Mouse (Mus musculus) frontal cortex, postnatal 25 days (tissue): Measurements from ENCODE around the gene Gm27027.

Experiments
- DNase-seq, 2 experiments: peaks; one replicate each; pipeline ENCODE4 v3.0.0; 2022; ENCODE audit warnings: low spot score in 2 of 2

Gene Gm27027

DNA sequence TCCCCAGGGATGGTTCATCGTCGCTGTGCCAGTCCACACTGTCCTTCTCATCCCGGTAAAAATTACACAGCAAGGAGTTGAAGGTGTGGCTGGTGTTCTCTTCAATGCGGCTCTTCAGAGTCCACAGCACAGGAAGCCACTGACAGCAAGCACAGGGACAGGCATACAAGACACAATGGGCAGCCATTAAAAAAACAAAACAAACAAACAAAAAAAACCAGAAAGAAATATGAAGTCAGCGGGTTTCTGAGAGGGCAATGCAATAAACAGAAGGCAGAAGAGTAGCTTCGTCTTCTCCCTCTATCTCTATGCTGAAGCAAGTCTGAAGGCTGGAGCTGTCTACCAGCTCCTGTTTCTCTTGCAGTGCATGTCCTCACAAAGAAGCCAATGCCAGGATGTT is at the start of gene Gm27027:
TSS of gene Gm27027 (minus strand) at position 101 of the 400 bp plus-strand sequence.
- DNase-seq, result no peak

DNA sequence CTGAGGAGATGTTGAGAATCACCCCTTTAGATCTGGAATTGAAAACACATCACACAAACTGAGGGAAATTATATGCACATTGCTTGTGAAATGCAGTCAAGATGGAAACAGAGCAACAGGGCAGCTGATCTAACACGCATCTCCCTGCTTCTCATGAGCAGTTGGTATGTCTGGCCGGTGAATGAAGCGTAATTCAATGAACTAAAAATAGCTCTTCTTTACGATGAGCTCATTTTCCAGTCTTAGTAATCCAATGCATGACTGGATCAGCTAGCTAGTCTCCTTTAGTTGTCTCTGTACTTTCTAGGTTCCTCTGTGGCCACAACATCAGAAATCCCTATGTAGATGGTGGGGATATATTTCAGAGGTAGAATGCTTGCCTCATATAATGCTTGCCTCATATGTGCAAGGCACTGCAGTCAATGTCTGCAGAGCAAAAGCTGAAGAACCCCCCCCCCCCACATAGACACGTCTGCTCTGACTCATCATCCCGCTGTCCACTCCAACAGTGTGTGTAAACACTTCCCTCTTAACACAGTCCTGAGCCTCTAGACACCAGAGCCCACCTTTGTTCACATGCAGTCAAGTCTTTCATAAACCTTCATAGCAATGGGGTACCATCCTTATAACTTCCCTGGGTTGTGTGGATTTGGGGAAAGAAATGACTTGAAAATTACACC is 49.4 kb upstream of the Gm27027 start:
- DNase-seq, result no peak

DNA sequence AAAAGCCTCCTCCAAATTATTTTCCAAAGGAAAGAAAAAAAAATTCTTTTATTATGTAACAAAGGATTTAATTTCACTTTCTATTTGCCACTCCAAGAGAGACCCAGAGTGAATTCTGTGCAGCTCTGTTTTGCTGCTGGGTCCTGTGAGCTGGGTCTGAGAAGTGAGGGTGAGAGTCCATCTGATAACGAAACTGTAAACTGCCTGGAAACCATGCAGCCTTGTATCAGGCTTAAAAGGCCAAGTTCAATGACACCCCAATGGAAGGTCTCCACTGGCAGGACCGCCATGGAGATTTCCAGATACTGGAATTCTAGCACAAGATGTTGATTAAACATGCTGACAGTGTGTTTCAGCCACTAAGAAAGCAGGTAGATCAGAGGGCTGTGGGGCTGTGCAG is 48.0 kb upstream of the Gm27027 start:
- DNase-seq, result no peak

DNA sequence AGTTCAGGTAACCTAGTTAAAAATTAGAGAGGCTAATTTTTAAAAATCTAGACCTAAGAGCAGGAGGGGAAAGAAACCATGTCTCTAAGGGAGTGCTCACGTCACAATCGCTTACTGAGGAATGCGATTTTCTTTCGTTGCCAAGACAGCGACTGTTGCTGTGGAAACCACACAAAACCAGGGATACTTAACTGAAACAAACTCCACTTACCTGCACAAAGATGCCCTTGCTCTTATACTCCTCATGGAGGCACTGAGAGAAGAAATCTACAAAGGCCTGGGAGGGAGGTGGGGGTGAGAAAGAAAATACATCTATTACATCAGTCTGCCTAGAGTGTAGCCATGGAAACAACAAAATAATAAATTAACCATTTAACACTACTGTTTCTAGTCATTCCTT is 47.5 kb upstream of the Gm27027 start:
- DNase-seq, result peak in 1 of 2 experiments; percentile 17

DNA sequence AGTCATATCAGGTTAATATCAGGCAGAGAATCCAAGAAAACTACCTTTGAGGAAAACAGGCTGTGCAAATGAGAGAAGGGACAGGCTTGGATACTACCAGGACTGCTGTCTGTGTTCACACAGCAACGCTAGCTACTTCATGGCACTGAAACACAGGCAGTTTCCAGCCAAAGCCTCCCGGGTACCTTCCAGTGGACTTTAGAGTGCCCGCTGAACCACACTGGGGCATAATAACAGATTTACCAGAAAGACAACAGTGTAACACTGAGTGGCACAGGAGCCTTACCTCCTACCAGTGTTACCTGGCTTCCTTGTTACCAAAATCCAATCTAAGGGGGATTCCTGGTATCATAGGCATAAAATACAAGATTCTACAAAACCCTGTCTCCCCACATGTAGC is 46.3 kb upstream of the Gm27027 start:
- no peak for DNase-seq

DNA sequence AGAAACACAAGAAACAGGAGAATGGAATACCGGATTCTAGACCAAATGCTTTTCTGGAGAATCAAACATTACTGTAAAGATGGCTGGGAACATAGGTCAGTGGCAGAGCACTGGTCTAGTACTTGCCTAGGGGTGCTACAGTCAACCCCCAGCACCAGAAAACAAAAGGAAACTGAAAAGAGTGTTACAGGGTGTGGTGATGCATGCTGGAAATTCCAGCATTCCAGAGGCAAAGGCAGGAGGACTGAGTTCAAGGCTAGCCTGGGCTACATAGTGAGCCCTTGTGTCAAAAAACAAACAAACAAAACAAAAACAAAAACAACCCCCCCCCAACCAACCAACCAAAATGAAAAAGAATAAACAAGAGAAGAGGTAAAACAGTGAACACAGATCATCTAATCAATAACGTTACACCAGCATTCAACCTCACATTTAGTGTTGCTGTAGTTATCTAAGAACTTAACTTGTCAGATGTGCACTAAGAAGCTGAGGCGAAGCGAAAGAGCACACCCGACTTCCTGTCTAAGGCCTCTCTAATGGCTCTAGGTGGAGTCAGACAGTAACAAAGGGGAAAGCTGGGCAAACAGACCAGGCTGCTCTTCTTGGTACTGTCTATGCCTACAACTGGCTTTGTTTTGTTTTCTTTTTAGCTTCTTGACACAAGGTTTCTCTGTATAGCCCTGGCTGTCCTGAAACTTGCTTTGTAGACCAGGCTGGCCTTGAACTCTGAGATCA is 44.4 kb upstream of the Gm27027 start:
- DNase-seq, result no peak

DNA sequence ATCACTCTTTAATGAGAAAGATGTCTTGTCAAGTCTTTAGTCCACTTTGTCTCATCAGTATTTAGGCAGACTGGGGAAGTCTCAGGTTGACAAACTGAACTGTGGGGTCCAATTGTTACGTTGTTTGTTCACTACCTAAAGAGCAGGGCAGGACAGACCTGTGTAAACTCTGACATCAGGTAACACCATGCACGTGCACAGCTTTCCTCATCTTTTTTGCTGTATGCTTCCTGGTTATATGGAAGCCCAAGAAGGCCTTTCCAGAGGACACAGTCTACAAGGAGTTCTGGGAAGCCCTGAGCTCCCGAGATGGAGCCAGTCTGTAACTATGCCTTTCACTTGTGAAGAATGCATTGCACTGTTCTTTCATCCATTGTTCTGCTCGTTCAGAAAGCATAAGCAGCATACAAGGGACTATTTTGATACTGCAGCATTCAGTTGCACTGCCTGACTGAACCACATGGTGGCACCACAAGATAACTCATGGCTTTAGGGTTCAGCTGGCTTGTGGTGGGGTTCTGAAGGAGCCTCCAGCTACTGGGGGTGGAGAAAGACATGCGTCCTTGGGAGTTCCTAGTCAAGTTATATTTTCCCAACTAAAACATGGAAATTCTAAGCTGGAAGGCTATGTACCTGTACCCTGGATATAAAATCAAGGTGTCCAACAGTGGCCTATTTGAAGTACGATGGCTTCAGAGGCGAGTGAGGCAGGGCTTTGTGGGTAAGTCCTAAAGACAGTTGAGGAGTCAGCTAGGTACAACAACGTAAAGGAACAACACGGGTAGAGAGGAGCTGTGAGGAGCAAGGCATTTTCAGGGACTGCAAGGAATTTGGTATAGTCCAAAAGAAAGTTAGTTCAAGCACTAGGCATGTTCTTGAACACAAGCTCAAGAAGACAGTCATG is 39.5 kb upstream of the Gm27027 start:
- DNase-seq, result peak; percentile 84 to 93

DNA sequence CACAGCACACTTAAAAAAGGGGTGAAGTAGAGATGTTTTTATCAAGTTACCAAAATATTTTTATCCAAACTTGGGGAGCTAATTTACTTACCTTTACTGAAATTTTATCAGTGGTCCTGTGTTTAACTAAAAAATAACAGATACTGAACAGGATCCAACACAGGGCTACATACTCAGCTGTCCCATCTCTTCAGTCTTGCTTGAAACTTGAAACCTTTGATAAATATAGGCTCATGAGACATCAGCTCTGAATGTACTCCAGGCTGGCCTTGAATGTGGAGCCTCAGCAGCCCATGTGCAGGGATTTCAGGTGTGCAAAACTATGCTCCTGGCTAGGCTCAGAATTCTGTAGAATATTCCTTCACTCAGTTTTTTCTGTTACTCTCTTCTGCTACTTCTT is 34.4 kb upstream of the Gm27027 start:
- DNase-seq, result no peak

DNA sequence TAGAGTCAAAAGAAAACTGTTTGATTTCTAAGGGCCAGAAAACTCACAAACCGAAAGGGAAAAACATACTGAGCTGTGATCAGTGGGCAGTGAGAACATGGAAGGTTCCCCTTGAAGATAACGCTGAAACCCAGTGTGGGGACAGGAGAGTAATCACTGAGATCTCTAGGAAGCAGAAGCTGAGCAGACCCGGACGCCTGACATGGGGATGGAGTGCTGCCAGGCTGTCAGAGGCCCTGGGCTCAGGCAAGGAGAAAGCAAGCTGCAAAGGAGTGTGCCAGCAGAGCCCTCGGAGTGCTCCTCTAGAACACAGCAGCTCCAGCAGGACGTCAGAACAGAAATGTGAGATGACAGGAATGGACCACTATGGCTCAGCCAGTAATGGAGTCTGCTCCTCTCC is 28.5 kb upstream of the Gm27027 start:
- no peak for DNase-seq

DNA sequence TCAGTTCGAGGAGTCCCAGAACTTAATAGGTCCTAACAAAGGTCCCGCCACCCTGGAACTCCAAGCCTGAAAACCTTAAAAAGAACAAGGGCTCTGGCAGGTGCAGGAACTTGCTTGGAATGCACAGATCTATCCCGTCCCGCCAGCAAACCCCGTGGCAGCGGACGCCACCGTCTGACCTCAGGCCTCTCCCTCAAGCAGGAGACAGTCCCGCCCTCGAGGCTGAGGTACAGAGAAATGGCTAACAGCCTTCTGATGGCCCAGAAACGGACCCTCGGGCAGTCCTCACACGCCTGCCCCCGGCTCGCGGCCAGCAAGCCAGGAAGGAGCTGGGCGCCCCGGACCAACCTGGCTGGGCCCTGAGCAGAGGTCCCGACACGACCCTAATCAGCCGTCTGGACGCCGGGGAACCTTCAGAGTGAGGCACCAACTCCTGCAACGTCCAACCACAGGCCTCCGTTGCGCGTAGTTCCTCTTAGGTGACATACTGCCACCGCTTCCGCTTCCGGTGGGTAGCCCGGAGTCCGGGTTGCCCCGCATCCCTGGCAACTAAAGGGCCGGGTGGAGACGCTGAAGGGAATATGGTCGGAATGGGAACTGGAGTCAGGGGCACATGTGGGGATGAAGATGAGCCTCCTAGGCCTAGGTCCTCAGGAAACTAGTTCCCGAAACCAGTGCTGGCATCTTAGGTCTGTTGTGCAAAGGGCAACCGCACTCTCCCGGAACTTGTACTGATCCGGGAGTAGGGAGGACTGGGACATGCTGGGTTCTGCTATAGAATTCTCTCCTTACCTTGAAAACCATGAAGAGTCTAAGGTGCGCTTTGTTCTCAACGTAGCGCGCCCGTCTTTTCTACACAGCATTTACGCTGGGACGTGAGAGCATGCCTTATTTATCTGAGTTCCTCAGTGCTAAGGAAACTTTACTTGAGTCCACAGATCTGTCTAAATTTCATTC is 14.5 kb upstream of the Gm27027 start, which contains the start of gene Alkbh3:
TSS of gene Alkbh3 (minus strand) at position 473 of the 957 bp plus-strand sequence.
- peak; percentile 95 for DNase-seq

DNA sequence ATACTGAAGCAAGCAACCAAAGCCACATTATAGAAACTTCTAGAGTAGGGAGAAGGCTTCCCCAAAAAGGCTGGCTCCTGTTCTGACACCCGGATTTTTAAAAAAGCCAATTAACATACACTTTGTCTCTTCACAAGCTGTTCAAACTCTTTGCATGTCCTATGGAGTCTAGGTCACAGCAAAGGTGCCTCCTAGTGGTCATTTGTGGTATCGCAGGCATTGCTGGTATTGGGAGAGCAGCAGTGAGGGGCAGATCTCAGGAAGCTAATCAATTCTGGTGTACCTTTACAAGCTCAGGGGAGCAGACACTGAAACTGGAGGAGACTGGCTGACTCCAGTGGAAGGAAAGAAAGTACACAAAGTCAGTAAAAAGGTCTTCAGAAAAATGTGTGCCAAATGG is 6.2 kb upstream of the Gm27027 start:
- peak; percentile 90 to 94 for DNase-seq

DNA sequence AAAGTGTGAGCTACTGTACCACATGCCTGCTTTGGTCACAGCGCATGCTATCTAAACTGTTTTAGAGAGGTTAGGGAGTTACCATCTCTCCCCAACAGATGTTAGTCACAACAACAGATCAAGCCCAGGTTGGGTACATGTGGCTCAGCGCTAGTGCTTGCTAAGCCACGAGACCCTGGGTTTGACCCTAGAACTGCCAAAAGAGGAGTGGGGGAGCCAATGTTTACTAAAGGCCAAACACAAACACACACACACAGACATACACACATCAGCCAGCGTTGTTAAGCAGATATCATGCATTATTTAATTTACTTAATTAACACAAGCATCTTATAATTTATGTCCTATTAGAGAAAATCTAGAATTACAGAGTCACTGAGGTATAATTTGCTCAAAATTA is 5.8 kb upstream of the Gm27027 start:
- no peak for DNase-seq

DNA sequence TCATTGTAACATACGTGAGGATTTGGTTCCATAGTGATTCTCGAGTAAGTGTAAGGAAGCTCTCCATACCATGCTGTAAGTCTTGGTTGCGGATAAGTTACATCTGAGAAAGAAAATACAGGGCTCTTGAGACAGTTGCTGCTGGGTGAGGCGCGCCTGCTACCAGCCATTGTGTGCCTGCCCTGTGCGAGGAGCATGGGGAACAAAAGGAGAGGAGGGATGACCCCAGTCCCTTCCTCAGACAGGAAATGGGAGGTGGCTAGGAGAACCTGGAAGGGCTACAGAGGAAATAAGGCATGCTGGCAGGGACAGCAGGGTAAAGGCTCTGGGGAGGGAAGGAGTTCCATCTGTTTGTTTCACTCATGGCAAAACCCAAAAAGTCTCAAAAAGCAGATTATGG is 5.3 kb upstream of the Gm27027 start:
- no peak for DNase-seq

DNA sequence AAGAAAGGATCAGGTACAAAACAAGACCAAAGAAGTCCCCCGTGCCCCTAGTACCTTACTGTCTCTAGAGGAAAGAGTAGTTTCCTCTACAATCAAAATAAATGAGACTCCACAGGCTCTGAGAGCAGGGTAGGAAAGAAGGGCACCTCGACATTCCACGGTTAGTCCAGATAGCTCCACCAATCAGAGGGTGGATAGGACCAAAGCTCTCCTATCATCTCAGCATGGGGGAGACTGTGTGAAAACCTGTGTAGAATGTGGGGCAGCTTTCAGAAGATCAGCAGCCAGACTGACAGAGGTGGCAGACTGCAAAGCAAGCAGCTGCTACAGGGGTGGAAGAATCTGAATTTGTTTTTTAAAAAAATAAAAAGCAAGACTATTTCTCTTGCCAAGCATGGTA is 3.3 kb downstream of the Gm27027 start:
- DNase-seq, result no peak

DNA sequence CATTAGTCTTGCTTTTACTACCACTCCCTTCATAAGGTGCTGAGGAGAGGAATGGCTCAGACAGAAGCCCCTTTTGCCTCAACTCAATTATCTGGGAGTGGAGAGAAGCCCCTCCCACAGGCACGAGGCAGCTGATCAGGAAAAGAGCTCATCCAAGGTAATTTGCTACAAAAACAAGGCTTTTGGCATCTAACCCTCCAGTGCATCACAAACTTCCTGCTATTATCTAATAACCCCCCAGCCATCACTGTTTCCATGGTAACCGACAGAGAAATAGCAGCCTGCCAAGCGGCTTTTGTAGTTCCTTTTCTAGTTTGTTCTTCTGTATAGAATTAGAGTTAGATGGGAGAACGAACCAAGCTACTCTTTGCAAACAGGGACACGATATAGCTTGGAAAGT is 3.9 kb downstream of the Gm27027 start:
- no peak for DNase-seq

DNA sequence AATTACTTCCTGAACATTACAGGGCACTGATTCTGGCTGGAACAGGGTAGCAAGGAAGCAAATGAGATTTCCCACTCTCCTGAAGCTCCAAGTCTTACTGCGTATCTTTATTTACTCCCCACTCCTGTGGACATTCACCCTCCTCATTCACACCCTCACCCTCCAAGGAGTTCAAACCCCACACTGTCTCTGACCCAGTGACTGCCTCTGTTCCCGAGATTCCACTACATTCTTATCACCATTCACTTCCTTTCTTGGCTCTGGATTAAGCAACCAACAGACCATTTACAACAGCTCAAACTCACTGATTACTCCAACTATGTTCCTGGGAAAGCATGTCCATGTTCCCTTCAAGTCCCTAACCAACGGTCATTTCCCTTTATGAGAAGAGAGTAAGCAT is 4.8 kb downstream of the Gm27027 start:
- DNase-seq, result no peak

DNA sequence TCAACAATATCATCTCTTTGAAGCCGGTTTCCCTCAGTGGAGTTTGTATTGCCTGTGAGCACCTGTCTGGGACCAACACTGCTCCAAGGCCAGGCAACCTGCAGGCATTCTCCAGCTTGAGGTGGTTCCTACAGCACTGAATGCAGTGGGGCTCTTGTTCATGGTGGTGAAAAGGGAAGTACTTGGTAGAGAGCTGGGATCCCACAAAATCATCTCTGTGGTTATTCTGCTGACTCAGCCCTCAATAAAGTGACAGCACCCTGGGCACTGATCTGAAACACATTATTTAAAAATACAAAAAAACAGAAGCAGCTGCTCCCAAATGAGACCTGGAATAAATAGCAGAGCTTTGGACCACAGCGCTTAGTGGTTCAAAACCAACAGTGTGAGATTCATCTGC is 7.7 kb downstream of the Gm27027 start:
- no peak for DNase-seq

DNA sequence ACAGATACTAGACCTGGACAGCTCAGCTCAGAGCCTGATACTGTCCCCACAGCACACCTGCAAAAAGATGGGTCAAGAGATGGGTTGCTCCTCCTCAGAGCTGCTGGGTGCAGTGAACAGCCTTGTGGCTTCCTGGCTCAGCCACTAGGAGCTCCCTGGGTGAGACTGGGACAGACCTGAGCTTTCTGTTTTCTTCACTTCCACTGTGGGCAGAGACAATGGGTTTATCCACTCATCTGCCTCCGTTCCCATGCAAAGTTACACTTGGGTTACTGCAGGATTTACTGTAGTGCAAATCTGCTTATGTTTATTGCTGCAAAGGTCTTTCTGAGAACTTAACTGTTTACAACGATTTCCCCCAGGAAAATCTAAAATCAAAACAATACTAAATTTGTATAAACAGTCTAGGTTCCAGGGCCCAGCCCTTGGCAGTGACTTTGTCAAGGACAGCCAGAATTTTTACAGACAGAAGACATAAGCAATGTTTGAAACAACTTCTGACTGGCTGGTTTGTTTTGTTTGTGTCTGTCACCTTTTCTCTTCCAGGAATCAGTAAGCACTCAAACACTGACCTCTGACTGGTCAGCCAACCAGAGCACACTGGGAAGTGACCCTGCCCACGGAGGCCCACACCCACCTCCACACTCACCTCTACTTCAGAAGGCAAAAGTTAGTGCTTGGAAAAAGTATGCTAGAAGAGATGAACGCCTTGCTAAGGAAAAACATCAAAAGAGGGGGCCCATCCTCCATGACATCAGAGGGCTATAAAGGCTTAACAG is 13.5 kb downstream of the Gm27027 start:
- no peak for DNase-seq

DNA sequence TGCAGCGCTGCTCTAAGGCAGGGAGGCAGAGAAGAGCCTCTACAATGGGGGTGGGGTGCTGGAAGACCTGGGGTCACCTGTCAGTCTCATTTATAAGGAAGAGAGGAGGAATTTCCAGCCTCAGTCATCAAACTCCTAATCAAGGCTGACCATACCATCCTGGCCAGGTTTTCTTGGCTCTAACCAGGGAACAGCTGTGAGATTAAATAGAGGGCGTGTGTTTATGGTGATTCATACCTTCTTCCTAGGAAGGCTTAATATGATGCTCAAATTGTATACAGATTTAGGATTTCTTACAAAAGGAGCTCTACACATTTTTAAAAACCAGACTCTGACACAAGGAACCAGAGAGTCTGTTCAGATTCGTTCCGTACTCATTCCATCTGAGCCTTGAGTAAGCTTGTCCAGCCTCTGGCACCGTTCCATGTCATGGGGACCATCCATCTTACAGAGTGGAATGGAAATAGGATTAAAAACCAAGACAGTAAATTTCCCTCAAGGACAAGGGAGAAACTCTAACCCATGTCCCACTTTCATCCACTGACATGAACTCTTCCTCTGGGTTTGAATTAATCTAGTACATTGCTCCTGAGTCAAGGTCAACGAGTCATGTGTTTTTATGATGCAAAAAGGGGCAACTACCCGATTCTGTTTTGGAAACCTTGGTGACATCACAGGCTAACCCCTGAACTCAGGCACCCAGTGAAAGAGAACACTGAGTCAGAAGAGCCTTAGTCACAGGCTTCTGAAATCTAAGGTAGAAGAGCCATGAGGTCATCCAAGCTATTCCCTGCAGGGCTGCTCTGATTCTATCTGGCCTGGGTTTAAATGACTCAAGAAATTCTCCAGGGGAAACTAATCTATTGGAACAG is 16.7 kb downstream of the Gm27027 start:
- no peak for DNase-seq
